Mouse (Mus musculus): Measurements from ENCODE around the gene Otulin.

- TF ChIP-seq CTCF (IDR thresholded peaks at IDR 0.05) (no peak), POLR2A (IDR thresholded peaks at IDR 0.05; ENCODE audit: insufficient read depth, low read depth, low read length) (no peak), EP300 (IDR thresholded peaks at IDR 0.05; ENCODE audit: insufficient read depth, low read depth, low read length) (no peak)
Measured at GRCm38 (mm10) chr15:27598786-27599385, 31.6 kb downstream of the Otulin start.

Measured in heart, adult 2 months (tissue).